Mouse (Mus musculus): Measurements from ENCODE around the gene Dab2ip. TPM values are rescaled to one million over a fixed set of nuclear protein-coding genes. Genes with fewer than 3 reads are reported as not detected.

Dab2ip gene
- polyA plus RNA-seq, 1 experiment from 2014 or later = 47.9 TPM

DNA sequence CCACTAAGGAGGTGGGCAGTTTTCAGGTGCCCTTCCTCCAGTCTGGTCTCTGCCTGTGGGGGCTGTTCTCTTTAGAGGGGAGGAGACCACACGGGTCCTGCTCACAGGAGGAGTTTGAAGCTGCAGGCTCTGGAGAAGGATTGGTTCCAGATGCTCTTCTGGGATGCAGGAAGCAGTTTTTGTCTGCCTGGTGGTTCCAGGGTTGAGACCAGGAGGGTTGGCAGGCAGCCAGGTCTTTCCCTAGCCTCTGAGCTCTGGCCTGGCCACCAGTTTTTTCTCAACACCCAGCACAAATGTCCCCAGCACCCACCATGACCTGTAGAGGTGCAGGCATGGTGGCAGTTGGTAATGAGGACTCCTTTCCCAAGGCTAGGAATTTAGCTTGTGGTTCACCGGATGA, 61.5 kb downstream of the Dab2ip start:
- Histone ChIP-seq H3K27me3 (peaks cover 19% of the 10 kb centered on the region; the same call in 1 of the 2 replicates), H3K4me3 (no peak overlapping the region), H3K36me3 (no peaks in the 10 kb centered on the region), H3K4me1 (peaks cover 50% of the 10 kb centered on the region), H3K4me2 (replicated peaks) (no peak overlapping the region), H3K9me3 (no peaks in the 10 kb centered on the region), H3K9ac (replicated peaks) (no peak overlapping the region), H3K27ac (replicated peaks) (no peak overlapping the region)
- ATAC-seq (ENCODE audit: low FRiP score, low read depth) = no peak
- WGBS = 47% methylated on average over 2 of the region's 2 CpGs

- peak overlapping the region; percentile 39 for H3K4me2 ChIP-seq (replicated peaks)
- H3K9ac ChIP-seq (replicated peaks) = no peak overlapping the region; the same call in 1 of the 2 replicates
- no peak overlapping the region; the same call in 1 of the 2 replicates for H3K27ac ChIP-seq (replicated peaks)
- peak overlapping the region; percentile 17; the same call in 1 of the 2 replicates for H3K4me3 ChIP-seq
- no peaks in the 10 kb centered on the region for H3K9me3 ChIP-seq
- 26% methylated on average over 7 of the region's 7 CpGs for WGBS
- peaks cover 59% of the 10 kb centered on the region for H3K4me1 ChIP-seq
- 0 out of 2 replicates have a peak, but pooled peaks cover 13% of the 10 kb centered on the region for H3K27me3 ChIP-seq
- no peaks in the 10 kb centered on the region for H3K36me3 ChIP-seq
- ATAC-seq (ENCODE audit: low FRiP score, low read depth) = peak; percentile 70
These were observed 62.5 kb downstream of the Dab2ip start for GRCm38 (mm10) chr2:35620364-35621224.

DNA sequence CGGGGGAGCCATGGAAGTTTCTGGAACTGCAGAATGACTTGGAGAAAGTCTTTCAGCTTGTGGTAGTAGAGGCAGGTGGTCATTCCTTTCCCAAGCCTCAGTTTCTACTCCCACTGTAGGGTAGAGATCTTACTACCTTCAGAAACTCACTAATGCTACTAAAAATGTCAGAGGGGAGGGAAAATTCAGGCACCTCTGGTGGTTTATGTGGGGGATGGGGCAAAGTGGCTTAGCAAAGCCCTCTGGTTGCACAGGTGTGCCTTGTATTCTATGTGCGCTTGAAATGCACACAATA, 63.1 kb downstream of the Dab2ip start:
- H3K27me3 ChIP-seq = 0 out of 2 replicates have a peak, but pooled peaks cover 13% of the 10 kb centered on the region
- H3K9me3 ChIP-seq = no peaks in the 10 kb centered on the region
- no peak overlapping the region for H3K4me3 ChIP-seq
- 0 out of 2 replicates have a peak overlapping the region, but pooled peaks have one; percentile 73 for H3K4me2 ChIP-seq (replicated peaks)
- 80% methylated on average over 2 of the region's 2 CpGs for WGBS
- no peak overlapping the region for H3K27ac ChIP-seq (replicated peaks)
- no peaks in the 10 kb centered on the region for H3K36me3 ChIP-seq
- ATAC-seq (ENCODE audit: low FRiP score, low read depth) = no peak
- H3K9ac ChIP-seq (replicated peaks) = no peak overlapping the region
- H3K4me1 ChIP-seq = peaks cover 61% of the 10 kb centered on the region

GRCm38 (mm10) chr2:35621796-35622195, 63.7 kb downstream of the Dab2ip start:
- peak; percentile 86 for ATAC-seq (ENCODE audit: low FRiP score, low read depth)
- H3K4me1 ChIP-seq = peaks cover 65% of the 10 kb centered on the region
- H3K27ac ChIP-seq (replicated peaks) = peak overlapping the region; percentile 61; the same call in 1 of the 2 replicates
- peak overlapping the region; percentile 65 for H3K4me3 ChIP-seq
- 0 out of 2 replicates have a peak, but pooled peaks cover 16% of the 10 kb centered on the region for H3K27me3 ChIP-seq
- WGBS = 1% methylated on average over 40 of the region's 41 CpGs
- H3K36me3 ChIP-seq = no peaks in the 10 kb centered on the region
- H3K4me2 ChIP-seq (replicated peaks) = peak overlapping the region; percentile 73
- peak overlapping the region; percentile 79 for H3K9ac ChIP-seq (replicated peaks)
- H3K9me3 ChIP-seq = no peaks in the 10 kb centered on the region

DNA sequence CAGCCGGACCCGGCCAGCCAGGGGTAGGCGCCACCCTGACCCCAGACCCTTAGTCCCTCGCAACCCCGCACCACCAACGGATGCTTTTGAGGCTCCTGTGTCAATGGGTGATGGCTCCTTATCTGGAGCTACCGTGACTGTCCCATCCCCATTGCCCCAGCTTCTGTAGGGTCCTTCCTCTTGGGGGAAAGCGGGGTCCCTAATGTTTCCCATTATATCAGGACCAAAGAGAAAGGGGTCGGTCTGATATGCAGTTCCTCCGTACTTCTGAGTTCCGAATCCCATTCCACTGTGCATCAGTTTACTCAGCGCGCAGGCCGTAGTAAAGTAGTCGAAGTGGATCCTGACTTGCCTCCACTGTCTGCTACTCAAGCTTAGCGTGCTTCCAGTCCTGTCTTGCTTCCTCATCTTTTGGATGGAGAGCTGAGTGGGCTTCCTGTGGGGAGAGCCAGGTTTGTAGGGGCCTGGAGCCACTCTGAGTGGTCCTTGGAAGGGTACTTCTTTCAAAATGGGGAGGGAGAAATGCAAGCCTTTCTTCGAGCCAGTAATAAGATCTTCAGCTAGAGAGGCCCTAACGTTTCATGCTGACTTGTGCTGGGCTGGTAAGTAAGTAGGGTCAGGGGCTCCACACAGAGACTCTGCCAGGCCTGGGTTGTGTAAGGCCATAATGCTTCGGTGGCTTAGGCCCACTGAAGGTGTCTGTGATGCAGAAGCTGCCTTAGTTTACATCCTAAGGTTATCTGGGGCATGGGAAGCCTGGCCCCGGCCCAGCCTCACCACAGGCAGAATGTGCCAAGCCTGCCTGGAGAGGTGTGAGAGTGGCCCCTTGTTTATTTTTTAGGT, 64.4 kb downstream of the Dab2ip start:
- Histone ChIP-seq H3K36me3 (no peaks in the 10 kb centered on the region), H3K9ac (replicated peaks) (peak overlapping the region; percentile 79), H3K27ac (replicated peaks) (peak overlapping the region; percentile 61; the same call in 1 of the 2 replicates), H3K4me1 (peaks cover 72% of the 10 kb centered on the region), H3K4me2 (replicated peaks) (peak overlapping the region; percentile 73), H3K27me3 (0 out of 2 replicates have a peak, but pooled peaks cover 12% of the 10 kb centered on the region), H3K9me3 (no peaks in the 10 kb centered on the region), H3K4me3 (peak overlapping the region; percentile 65)
- peak; percentile 31 for ATAC-seq (ENCODE audit: low FRiP score, low read depth)
- 5% methylated on average over 20 of the region's 20 CpGs for WGBS

DNA sequence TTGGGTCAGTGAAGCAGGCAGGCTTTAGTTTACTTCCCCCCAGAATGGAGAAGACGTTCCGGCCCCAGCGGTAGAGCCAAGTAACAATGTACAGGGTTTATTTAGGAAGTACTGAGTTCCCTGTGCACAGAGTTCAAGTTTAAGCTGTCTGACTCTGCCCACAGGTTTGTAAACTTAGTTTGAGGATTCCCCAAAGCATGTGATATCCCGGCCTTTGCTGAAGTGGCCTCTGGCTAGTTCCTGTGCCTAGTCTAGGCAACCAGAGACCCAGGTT, 65.0 kb downstream of the Dab2ip start:
- no peak for ATAC-seq (ENCODE audit: low FRiP score, low read depth)
- Histone ChIP-seq H3K4me2 (replicated peaks) (peak overlapping the region; percentile 73), H3K9me3 (no peaks in the 10 kb centered on the region), H3K4me3 (peak overlapping the region; percentile 65; the same call in 1 of the 2 replicates), H3K4me1 (peaks cover 78% of the 10 kb centered on the region), H3K27me3 (0 out of 2 replicates have a peak, but pooled peaks cover 11% of the 10 kb centered on the region), H3K9ac (replicated peaks) (peak overlapping the region; percentile 79; the same call in 1 of the 2 replicates), H3K27ac (replicated peaks) (no peak overlapping the region), H3K36me3 (no peaks in the 10 kb centered on the region)
- 47% methylated on average over 4 of the region's 4 CpGs for WGBS

- 46% methylated on average over 12 of the region's 12 CpGs for WGBS
- no peak for ATAC-seq (ENCODE audit: low FRiP score, low read depth)
- Histone ChIP-seq H3K4me2 (replicated peaks) (peak overlapping the region; percentile 73), H3K27me3 (0 out of 2 replicates have a peak, but pooled peaks cover 11% of the 10 kb centered on the region), H3K27ac (replicated peaks) (no peak overlapping the region; the same call in 1 of the 2 replicates), H3K9me3 (no peaks in the 10 kb centered on the region), H3K36me3 (no peaks in the 10 kb centered on the region), H3K4me3 (peak overlapping the region; percentile 65; the same call in 1 of the 2 replicates), H3K4me1 (peaks cover 81% of the 10 kb centered on the region), H3K9ac (replicated peaks) (peak overlapping the region; percentile 79)
These were observed 65.5 kb downstream of the Dab2ip start for GRCm38 (mm10) chr2:35623431-35624148.

- no peak for ATAC-seq (ENCODE audit: low FRiP score, low read depth)
- Histone ChIP-seq H3K4me3 (no peak overlapping the region), H3K4me1 (peaks cover 81% of the 10 kb centered on the region), H3K4me2 (replicated peaks) (no peak overlapping the region), H3K36me3 (no peaks in the 10 kb centered on the region), H3K9ac (replicated peaks) (no peak overlapping the region), H3K9me3 (no peaks in the 10 kb centered on the region), H3K27me3 (0 out of 2 replicates have a peak, but pooled peaks cover 11% of the 10 kb centered on the region), H3K27ac (replicated peaks) (no peak overlapping the region)
- WGBS = 67% methylated on average over 5 of the region's 5 CpGs
These were observed 66.4 kb downstream of the Dab2ip start for GRCm38 (mm10) chr2:35624380-35625006.

GRCm38 (mm10) chr2:35625007-35625380, 66.9 kb downstream of the Dab2ip start:
- H3K36me3 ChIP-seq = no peaks in the 10 kb centered on the region
- H3K27ac ChIP-seq (replicated peaks) = no peak overlapping the region
- WGBS = 93% methylated on average over 6 of the region's 6 CpGs
- H3K4me1 ChIP-seq = peaks cover 76% of the 10 kb centered on the region
- no peak for ATAC-seq (ENCODE audit: low FRiP score, low read depth)
- no peak overlapping the region for H3K4me2 ChIP-seq (replicated peaks)
- H3K4me3 ChIP-seq = no peak overlapping the region
- no peaks in the 10 kb centered on the region for H3K9me3 ChIP-seq
- H3K27me3 ChIP-seq = 0 out of 2 replicates have a peak, but pooled peaks cover 11% of the 10 kb centered on the region
- no peak overlapping the region for H3K9ac ChIP-seq (replicated peaks)

DNA sequence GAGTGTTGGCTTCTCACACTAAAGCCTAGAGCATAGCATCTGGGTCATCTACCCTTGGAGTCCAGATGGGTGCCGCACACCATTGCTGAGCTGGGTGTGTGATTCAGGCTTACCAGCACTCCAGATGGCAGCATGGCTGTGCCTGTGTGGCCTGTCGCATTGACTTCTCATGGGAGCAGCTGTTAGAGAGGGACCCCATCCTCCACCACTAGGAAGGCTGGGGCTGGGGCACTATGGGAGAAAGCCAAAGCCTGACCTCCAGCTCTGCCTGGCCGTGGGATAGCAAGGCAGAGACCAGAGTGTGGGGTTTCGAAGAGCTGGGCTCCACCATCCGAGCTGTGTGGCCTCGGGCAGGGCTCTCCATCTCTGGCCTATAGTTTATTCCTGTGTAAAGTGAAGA, 67.5 kb downstream of the Dab2ip start:
- Histone ChIP-seq H3K4me3 (no peak overlapping the region), H3K36me3 (no peaks in the 10 kb centered on the region), H3K4me1 (peaks cover 70% of the 10 kb centered on the region), H3K4me2 (replicated peaks) (no peak overlapping the region), H3K27me3 (0 out of 2 replicates have a peak, but pooled peaks cover 11% of the 10 kb centered on the region), H3K9me3 (no peaks in the 10 kb centered on the region), H3K27ac (replicated peaks) (no peak overlapping the region), H3K9ac (replicated peaks) (0 out of 2 replicates have a peak overlapping the region, but pooled peaks have one; percentile 20)
- WGBS = 74% methylated on average over 6 of the region's 6 CpGs
- ATAC-seq (ENCODE audit: low FRiP score, low read depth) = no peak

GRCm38 (mm10) chr2:35626181-35626727, 68.2 kb downstream of the Dab2ip start:
- Histone ChIP-seq H3K4me3 (no peak overlapping the region), H3K9ac (replicated peaks) (no peak overlapping the region), H3K9me3 (no peaks in the 10 kb centered on the region), H3K4me2 (replicated peaks) (no peak overlapping the region), H3K4me1 (peaks cover 65% of the 10 kb centered on the region), H3K27ac (replicated peaks) (no peak overlapping the region), H3K27me3 (0 out of 2 replicates have a peak, but pooled peaks cover 11% of the 10 kb centered on the region), H3K36me3 (no peaks in the 10 kb centered on the region)
- ATAC-seq (ENCODE audit: low FRiP score, low read depth) = no peak
- WGBS = 79% methylated on average over 9 of the region's 9 CpGs
